In genomic region chr14:28509441-28510340, GRCm38 (mm10) we compare ENCODE assay signal across 8 mouse cellular contexts. TPM values are rescaled to one million over a fixed set of nuclear protein-coding genes. Genes with fewer than 3 reads are reported as not detected.
A peak's percentile ranks its signal among the peaks of the same experiment; 100 is the strongest.
DNase-seq lines count a peak whose midpoint lies in the region; ATAC-seq and TF ChIP-seq lines count a peak whose summit lies in the region.

No protein-coding gene starts in this region.

- H3K4me3 ChIP-seq in cortical plate, adult 2 months (ENCODE audit: insufficient read depth, low read length), result peak overlapping the region; percentile 24
- H3K4me3 ChIP-seq in forebrain, postnatal 0 days (ENCODE audit: low read depth, low read length), result peak overlapping the region; percentile 36
- peak overlapping the region; percentile 40 for H3K4me3 ChIP-seq in intestine, postnatal 0 days (ENCODE audit: low read depth, low read length)
- H3K4me3 ChIP-seq in midbrain, postnatal 0 days (ENCODE audit: low read depth, low read length), result peak overlapping the region; percentile 54

- no peaks in the 10 kb centered on the region for H3K36me3 ChIP-seq in forebrain, postnatal 0 days (ENCODE audit: insufficient read depth)
- H3K36me3 ChIP-seq in intestine, postnatal 0 days (ENCODE audit: control insufficient read depth, insufficient read depth), result no peaks in the 10 kb centered on the region
- no peaks in the 10 kb centered on the region for H3K36me3 ChIP-seq in midbrain, postnatal 0 days (ENCODE audit: insufficient read depth, low read length)

- intact Hi-C loops in left cerebral cortex, postnatal 4 days (cut with DNase I), result loop anchor here (5.0 to 10.0 kb wide), 7 partner anchors 225 to 933 kb away; no protein-coding TSS in a partner anchor
- intact Hi-C loops in left cerebral cortex, postnatal 14 days (cut with DNase I), result loop anchor here (5.0 to 10.0 kb wide), 3 partner anchors 425 to 585 kb away; no protein-coding TSS in a partner anchor

- peak overlapping the region; percentile 94 for H3K4me2 ChIP-seq in forebrain, postnatal 0 days (ENCODE audit: low read depth)
- peak overlapping the region; percentile 64 for H3K4me2 ChIP-seq in intestine, postnatal 0 days (replicated peaks; ENCODE audit: low read depth)
- peak overlapping the region; percentile 75 for H3K4me2 ChIP-seq in midbrain, postnatal 0 days (ENCODE audit: low read depth, low read length, poor library complexity, severe bottlenecking)

- H3K9me3 ChIP-seq in forebrain, postnatal 0 days (ENCODE audit: low read length), result no peaks in the 10 kb centered on the region
- H3K9me3 ChIP-seq in intestine, postnatal 0 days (ENCODE audit: control insufficient read depth), result no peaks in the 10 kb centered on the region
- H3K9me3 ChIP-seq in midbrain, postnatal 0 days (ENCODE audit: low read length), result no peaks in the 10 kb centered on the region

- H3K27me3 ChIP-seq in forebrain, postnatal 0 days (ENCODE audit: insufficient read depth, low read length), result peaks cover 39% of the 10 kb centered on the region
- peaks cover 60% of the 10 kb centered on the region for H3K27me3 ChIP-seq in intestine, postnatal 0 days (replicated peaks; ENCODE audit: control insufficient read depth, insufficient read depth, low read length)
- peaks cover 31% of the 10 kb centered on the region for H3K27me3 ChIP-seq in midbrain, postnatal 0 days (ENCODE audit: insufficient read depth, low read length)

- DNase-seq in left cerebral cortex, postnatal 4 days, result peak; percentile 41
- DNase-seq in left cerebral cortex, postnatal 14 days (ENCODE audit: low spot score in 2 of 2), result no peak
- peak; percentile 45 for DNase-seq in forebrain, postnatal 0 days
- peak; percentile 40 for DNase-seq in midbrain, postnatal 0 days (ENCODE audit: low spot score)
- DNase-seq in adipocyte (ENCODE audit: low spot score), result no peak

- 0 out of 2 replicates have a peak, but pooled peaks have one; percentile 12 for ATAC-seq in forebrain, postnatal 0 days
- no peak for ATAC-seq in intestine, postnatal 0 days
- 0 out of 2 replicates have a peak, but pooled peaks have one; percentile 24 for ATAC-seq in midbrain, postnatal 0 days (ENCODE audit: low FRiP score)
- ATAC-seq in frontal cortex, adult (ENCODE audit: low TSS enrichment), result no peak

- no peaks in the 10 kb centered on the region for H3K4me1 ChIP-seq in cortical plate, adult 2 months (ENCODE audit: control insufficient read depth, insufficient read depth, low read length)
- peaks cover 12% of the 10 kb centered on the region for H3K4me1 ChIP-seq in forebrain, postnatal 0 days (ENCODE audit: insufficient read depth)
- H3K4me1 ChIP-seq in intestine, postnatal 0 days (replicated peaks; ENCODE audit: control insufficient read depth, insufficient read depth, low read length), result 0 out of 2 replicates have a peak, but pooled peaks cover 6% of the 10 kb centered on the region
- 0 out of 2 replicates have a peak, but pooled peaks cover 5% of the 10 kb centered on the region for H3K4me1 ChIP-seq in midbrain, postnatal 0 days (ENCODE audit: insufficient read depth, low read length)

- TF ChIP-seq POLR2A in cortical plate, adult 2 months (IDR thresholded peaks at IDR 0.05; ENCODE audit: extremely low read depth, insufficient read depth, low read length), result no peak

- WGBS in forebrain, postnatal 0 days, result 1% methylated on average over 47 of the region's 47 CpGs
- WGBS in intestine, postnatal 0 days, result 7% methylated on average over 47 of the region's 47 CpGs
- WGBS in midbrain, postnatal 0 days, result under 1% methylated on average over 47 of the region's 47 CpGs

- H3K27ac ChIP-seq in cortical plate, adult 2 months (ENCODE audit: insufficient read depth, low read length), result no peak overlapping the region
- H3K27ac ChIP-seq in forebrain, postnatal 0 days (ENCODE audit: low read depth, low read length), result no peak overlapping the region; the same call in 1 of the 2 replicates
- H3K27ac ChIP-seq in intestine, postnatal 0 days (ENCODE audit: low read depth, low read length), result no peak overlapping the region
- no peak overlapping the region for H3K27ac ChIP-seq in midbrain, postnatal 0 days (ENCODE audit: low read depth, low read length)

- no peak for TF ChIP-seq CTCF in cortical plate, adult 2 months (IDR thresholded peaks at IDR 0.05; ENCODE audit: extremely low read depth, insufficient read depth, low read length)
- TF ChIP-seq CTCF in forebrain, postnatal 0 days (IDR thresholded peaks at IDR 0.05; ENCODE audit: low read depth), result no peak
- TF ChIP-seq CTCF in intestine, postnatal 0 days (IDR thresholded peaks at IDR 0.05; ENCODE audit: low read depth), result no peak
- TF ChIP-seq CTCF in midbrain, postnatal 0 days (IDR thresholded peaks at IDR 0.05), result no peak

- H3K9ac ChIP-seq in forebrain, postnatal 0 days, result peak overlapping the region; percentile 41
- H3K9ac ChIP-seq in intestine, postnatal 0 days (ENCODE audit: low read depth, low read length), result peak overlapping the region; percentile 17; the same call in 1 of the 2 replicates
- H3K9ac ChIP-seq in midbrain, postnatal 0 days (replicated peaks; ENCODE audit: low read length, poor library complexity, severe bottlenecking), result no peak overlapping the region

RNA-seq across cellular contexts. Expression of gene Wnt5a, which starts 5.1 kb away (rescaled TPM):
- 10 to 100 TPM in 1 of 2 experiments, 1 to 10 TPM in 1; 8.7 to 13.1 TPM for total RNA-seq in left cerebral cortex, postnatal 4 days (2021)
- total RNA-seq in left cerebral cortex, postnatal 14 days (2021), result 10 to 100 TPM; 10.1 to 10.6 TPM
- polyA plus RNA-seq in cortical plate, adult 2 months (2012; rRNA removed), result 4.5 and 5.0 TPM in 2 replicates
- 6.8 and 11.4 TPM in 2 replicates for total RNA-seq in forebrain, postnatal 0 days (2014; rRNA removed)
- polyA plus RNA-seq in forebrain, postnatal 0 days (2015; fragmentation: Nextera tagmentation; extraction: Ambion mirVana), result 7.3 and 14.3 TPM in 2 replicates
- polyA plus RNA-seq in intestine, postnatal 0 days (2015; fragmentation: Nextera tagmentation; extraction: Ambion mirVana), result 11.6 and 12.0 TPM in 2 replicates
- total RNA-seq in midbrain, postnatal 0 days (2014; rRNA removed), result 14.7 and 15.9 TPM in 2 replicates
- 10.0 and 11.2 TPM in 2 replicates for polyA plus RNA-seq in midbrain, postnatal 0 days (2015; fragmentation: Nextera tagmentation; extraction: Ambion mirVana)

Comparison
In these comparisons a context has a peak if more than half of its experiments do, and no peak if none do; other contexts are left out.
1. DNase-seq: peak in left cerebral cortex, postnatal 4 days (single experiment), forebrain, postnatal 0 days (single experiment) and midbrain, postnatal 0 days (single experiment); none in left cerebral cortex, postnatal 14 days (0 of 2) and adipocyte (single experiment).
2. ATAC-seq: peak in forebrain, postnatal 0 days (single experiment) and midbrain, postnatal 0 days (single experiment); none in intestine, postnatal 0 days (single experiment) and frontal cortex, adult (single experiment).
3. Peak in every context shown above with its lines, with median percentiles within 50 percentile points of each other: H3K4me3 ChIP-seq and H3K4me2 ChIP-seq.